Mouse (Mus musculus) adrenal gland, postnatal 10 days (tissue): ENCODE results near the gene Rps6ka4. TPM values are rescaled to one million over a fixed set of nuclear protein-coding genes. Genes with fewer than 3 reads are reported as not detected.

ENCODE experiments used
- DNase-seq: peaks from one replicate; pipeline ENCODE4 v3.0.0; 2021; ENCODE audit warnings: mixed read lengths
- total RNA-seq, 2 experiments: library from RNA; stranded (reverse); gene quantifications; 2 replicates each; pipeline ENCODE4 v1.2.3; 2021

The Rps6ka4 gene
- total RNA-seq, 2 experiments from 2014 or later = 21.5 to 27.5 TPM

- no peak for DNase-seq
These were observed 11.1 kb upstream of the Rps6ka4 start for GRCm38 (mm10) chr19:6851497-6851896.

GRCm38 (mm10) chr19:6849506-6850068 is 9.2 kb upstream of the Rps6ka4 start:
- no peak for DNase-seq

- DNase-seq = no peak
These were observed 7.5 kb upstream of the Rps6ka4 start for GRCm38 (mm10) chr19:6847841-6848517.

- DNase-seq = no peak
These were observed 5.6 kb upstream of the Rps6ka4 start for GRCm38 (mm10) chr19:6846050-6846449.

- peak; percentile 21 for DNase-seq
These were observed 1.9 kb upstream of the Rps6ka4 start for GRCm38 (mm10) chr19:6842353-6842752.

- DNase-seq = no peak
These were observed 809 bp upstream of the Rps6ka4 start for GRCm38 (mm10) chr19:6841292-6841597.

GRCm38 (mm10) chr19:6839615-6840474 is 591 bp downstream of the Rps6ka4 start:
- peak; percentile 63 for DNase-seq

GRCm38 (mm10) chr19:6832363-6832762 is 8.1 kb downstream of the Rps6ka4 start:
- DNase-seq = no peak

- DNase-seq = no peak
These were observed 9.1 kb downstream of the Rps6ka4 start for GRCm38 (mm10) chr19:6831331-6831730.

- DNase-seq = no peak
These were observed 9.7 kb downstream of the Rps6ka4 start for GRCm38 (mm10) chr19:6830556-6831316.

- DNase-seq = no peak
These were observed 10.4 kb downstream of the Rps6ka4 start for GRCm38 (mm10) chr19:6829870-6830555.

GRCm38 (mm10) chr19:6829069-6829468 is 11.4 kb downstream of the Rps6ka4 start:
- DNase-seq = no peak

- no peak for DNase-seq
These were observed 13.8 kb downstream of the Rps6ka4 start for GRCm38 (mm10) chr19:6826601-6827000.

- DNase-seq = no peak
These were observed 15.1 kb downstream of the Rps6ka4 start for GRCm38 (mm10) chr19:6825384-6825783.

GRCm38 (mm10) chr19:6820538-6821195 is 19.8 kb downstream of the Rps6ka4 start:
- DNase-seq = no peak

GRCm38 (mm10) chr19:6819143-6819827 is 21.2 kb downstream of the Rps6ka4 start:
- no peak for DNase-seq

- no peak for DNase-seq
These were observed 25.5 kb downstream of the Rps6ka4 start for GRCm38 (mm10) chr19:6814958-6815357.

GRCm38 (mm10) chr19:6814366-6814765 is 26.1 kb downstream of the Rps6ka4 start:
- no peak for DNase-seq
